Mouse (Mus musculus) naive thymus-derived CD4-positive, alpha-beta T cell, adult 2 months (primary cell): ENCODE data around the gene Slc12a3.

Source experiments
- DNase-seq: peaks from one replicate; pipeline ENCODE4 v3.0.0-alpha.2; 2011; ENCODE audit warnings: low read depth

The Slc12a3 gene

DNA sequence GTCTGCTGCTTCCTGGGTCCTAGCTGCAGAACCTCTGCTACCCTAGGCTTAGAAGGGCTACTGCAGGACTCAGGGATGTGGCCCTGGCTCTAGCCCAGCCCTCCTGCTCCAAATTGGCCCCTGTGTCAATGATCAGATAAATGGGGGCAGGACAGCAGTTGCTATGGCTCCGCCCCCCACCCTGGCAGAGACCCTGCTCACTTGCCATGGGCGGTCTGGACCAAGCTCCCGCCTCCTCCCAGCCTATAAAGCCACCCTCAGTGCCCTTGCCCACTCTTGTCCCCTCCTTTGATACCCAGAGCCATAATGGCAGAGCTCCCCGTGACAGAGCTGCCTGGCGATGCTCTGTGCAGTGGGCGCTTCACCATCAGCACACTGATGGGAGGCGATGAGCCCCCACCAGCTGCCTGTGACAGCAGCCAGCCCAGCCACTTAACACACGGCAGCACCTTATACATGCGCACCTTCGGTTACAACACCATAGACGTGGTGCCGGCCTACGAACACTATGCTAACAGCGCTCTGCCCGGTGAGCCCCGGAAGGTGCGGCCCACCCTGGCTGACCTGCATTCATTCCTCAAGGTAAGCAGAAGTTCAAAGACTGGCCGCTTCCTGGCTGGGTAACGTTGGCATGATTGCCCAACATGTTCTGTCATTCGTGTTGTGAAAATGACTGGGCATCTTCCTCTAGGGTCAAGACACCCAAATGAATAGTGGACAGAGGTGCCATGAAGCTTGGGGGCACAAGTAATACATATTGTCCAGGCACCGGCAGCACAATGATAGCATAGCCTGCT is at the start of gene Slc12a3:
Gene Slc12a3 (plus strand): TSS at position 270 of the 797 bp plus-strand sequence.
- no peak for DNase-seq

DNA sequence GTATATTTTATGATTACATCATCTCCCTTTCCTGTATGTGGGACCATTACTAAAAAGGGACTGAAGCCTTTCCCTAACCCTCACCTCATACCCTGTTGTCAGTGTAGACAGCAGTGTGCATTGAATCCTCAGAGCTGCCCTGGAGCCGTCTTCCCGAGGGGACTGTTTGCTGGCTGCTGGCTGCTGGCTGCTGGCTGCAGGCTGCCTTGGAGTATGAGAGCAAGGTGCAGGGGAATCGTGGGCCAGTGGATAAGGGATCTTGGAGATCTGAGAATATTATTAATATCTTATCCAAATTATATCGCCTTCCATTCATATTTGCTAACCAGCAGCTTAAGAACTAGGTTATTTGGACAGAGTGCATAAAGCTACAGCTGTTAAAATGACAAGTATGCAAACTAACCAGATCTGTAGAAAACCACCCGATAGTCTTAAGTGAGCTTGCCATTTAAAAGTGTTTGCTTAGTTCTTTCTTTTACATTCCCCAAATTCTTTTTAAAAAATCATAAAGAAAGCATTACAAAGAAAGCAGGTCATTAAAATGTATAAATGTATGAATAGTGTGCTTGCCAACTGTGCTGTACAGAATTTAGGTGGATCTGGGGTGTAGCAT is 48.9 kb upstream of the Slc12a3 start:
- DNase-seq, result no peak

GRCm38 (mm10) chr8:94282453-94282985 is 46.5 kb upstream of the Slc12a3 start:
- DNase-seq, result no peak

DNA sequence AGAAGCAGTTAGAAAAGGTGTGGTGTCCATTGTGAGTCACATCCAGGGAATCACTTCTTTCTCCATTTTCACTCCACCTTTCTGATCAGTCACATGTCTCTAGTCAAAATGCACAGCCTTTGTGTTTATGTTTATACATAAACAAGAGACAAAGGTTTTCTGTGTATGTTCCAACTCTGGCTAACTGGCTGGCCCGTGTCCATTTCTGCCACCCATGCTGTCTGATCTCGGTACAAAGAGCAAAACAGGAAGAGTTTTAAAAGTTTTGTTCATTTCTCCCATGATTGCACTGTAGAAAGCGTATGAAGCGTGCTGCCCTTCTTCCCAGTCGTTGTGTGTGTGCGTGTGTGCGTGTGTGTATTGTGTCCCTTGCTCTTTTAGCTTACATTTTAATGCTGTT is 44.8 kb upstream of the Slc12a3 start:
- no peak for DNase-seq

DNA sequence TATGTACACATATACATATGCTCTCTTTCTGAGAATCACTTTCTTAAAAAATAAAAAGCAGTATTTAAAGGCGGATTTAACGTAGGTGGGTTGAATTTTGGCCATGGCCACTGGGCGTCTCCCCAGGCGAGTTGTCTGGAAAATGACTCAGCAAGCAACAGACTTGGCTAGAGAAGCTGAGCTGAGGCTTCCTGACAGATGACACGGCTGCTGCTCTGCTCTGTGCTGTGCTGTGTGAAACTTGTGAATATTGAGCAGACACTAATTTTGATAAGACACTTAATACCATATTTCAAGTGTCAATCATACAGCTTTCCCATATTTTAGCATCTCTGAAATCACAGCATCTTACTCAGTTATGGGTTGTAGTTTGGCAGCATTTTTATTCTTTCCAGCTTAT is 38.4 kb upstream of the Slc12a3 start:
- DNase-seq, result no peak

GRCm38 (mm10) chr8:94292072-94292471 is 36.9 kb upstream of the Slc12a3 start:
- DNase-seq, result no peak

- no peak for DNase-seq
Observed at GRCm38 (mm10) chr8:94292626-94293025, 36.4 kb upstream of the Slc12a3 start.

DNA sequence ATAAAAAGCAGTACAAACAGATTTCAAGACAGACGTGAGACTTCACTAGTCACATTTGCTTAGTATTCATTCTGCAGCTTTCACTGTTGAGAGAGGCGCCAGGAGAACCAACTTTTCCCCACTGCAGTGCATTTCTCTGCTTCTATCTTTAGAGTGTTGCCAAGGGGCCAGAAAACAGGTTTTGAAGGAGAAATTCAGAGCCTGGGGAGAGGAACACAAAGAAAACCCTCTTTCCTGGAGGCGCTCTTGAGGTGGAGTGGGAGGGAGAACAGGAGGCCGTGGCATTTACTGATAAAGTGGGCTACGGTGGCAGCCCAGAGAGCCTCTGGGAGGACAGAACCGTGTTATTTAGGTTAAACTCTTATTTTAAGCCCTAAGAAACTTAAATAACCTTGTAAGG is 33.3 kb upstream of the Slc12a3 start:
- DNase-seq, result no peak

DNA sequence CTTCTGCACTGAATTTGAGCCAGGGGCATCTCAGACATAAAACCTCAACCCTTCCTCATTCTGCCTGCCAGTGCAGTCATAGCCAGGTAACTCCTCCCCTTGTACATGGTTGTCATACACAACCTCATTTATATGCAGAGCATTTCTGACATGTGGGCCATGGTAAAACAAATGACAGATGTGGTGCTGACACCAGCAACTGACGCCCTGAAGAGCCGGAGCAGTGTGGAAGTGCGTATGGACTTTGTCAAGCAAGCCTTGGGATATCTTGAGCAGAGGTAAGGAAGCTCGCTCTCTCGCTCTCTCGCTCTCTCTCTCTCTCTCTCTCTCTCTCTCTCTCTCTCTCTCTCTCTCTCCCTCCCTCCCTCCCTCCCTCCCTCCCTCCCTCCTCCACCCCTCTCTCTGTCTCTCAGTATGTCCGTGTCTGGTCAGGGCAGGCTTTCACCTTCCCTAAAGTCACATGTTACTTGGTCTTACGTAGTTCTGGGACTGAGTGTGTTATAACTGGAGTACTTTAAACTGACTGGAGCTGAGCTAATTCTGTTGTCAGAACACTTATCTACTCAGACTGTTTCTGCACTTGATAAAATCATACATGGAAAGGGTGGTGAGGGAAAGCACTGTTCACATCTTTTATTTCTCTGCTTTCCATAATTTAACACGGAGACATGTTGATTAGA is 32.5 kb upstream of the Slc12a3 start:
- no peak for DNase-seq

DNA sequence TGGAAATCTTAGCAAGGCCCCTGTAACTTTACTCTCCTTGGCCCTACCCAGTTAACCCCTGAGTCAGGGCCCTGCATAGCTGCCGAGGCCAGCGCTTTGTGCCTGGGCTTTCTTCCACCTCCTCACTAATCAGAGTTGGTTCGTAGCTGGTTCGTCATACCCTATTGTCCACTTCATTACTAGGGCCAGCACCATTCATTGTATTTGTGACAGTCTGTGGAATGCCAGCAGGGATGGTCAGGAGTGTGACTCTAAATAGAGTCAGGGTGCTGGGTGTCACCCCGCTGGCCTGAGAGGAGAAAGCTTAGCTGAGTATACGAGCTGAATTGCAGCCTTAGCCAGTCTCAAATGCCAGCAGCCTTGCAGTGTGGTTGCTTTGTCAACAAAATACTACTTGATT is 31.9 kb upstream of the Slc12a3 start:
- no peak for DNase-seq

GRCm38 (mm10) chr8:94300809-94301208 is 28.2 kb upstream of the Slc12a3 start:
- no peak for DNase-seq

GRCm38 (mm10) chr8:94304412-94304811 is 24.6 kb upstream of the Slc12a3 start:
- no peak for DNase-seq

- no peak for DNase-seq
Observed at GRCm38 (mm10) chr8:94306989-94307513, 21.9 kb upstream of the Slc12a3 start.

- DNase-seq, result no peak
Observed at GRCm38 (mm10) chr8:94307652-94308051, 21.3 kb upstream of the Slc12a3 start.

- no peak for DNase-seq
Observed at GRCm38 (mm10) chr8:94314069-94314468, 14.9 kb upstream of the Slc12a3 start.

GRCm38 (mm10) chr8:94317249-94317648 is 11.8 kb upstream of the Slc12a3 start:
- DNase-seq, result no peak

- DNase-seq, result no peak
Observed at GRCm38 (mm10) chr8:94317691-94318090, 11.3 kb upstream of the Slc12a3 start.

GRCm38 (mm10) chr8:94320036-94320435 is 9.0 kb upstream of the Slc12a3 start:
- no peak for DNase-seq

GRCm38 (mm10) chr8:94322083-94322482 is 6.9 kb upstream of the Slc12a3 start:
- no peak for DNase-seq

GRCm38 (mm10) chr8:94323041-94323440 is 6.0 kb upstream of the Slc12a3 start:
- no peak for DNase-seq

DNA sequence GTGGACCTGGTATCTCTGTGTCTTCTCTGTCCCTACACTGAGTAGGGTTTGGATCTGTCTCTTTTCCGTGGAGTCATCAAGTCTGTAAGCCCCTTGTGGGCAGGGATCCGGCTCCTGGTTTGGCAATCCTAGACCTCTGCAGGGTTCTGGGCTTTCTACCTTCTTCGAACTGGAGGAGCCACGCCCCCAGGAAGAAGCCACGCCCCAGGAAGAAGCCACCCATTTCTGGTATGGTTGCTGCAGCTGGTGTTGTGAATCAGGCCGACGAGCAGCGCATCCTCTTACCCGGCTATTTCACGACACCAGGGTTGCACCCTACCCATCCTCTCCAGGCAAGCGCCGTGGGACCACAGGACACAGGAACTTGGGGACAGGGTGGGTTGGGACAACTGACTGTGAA is 4.9 kb upstream of the Slc12a3 start:
- DNase-seq, result peak; percentile 43

- DNase-seq, result no peak
Observed at GRCm38 (mm10) chr8:94326016-94326415, 3.0 kb upstream of the Slc12a3 start.

GRCm38 (mm10) chr8:94330733-94331132 is 1.7 kb downstream of the Slc12a3 start:
- peak; percentile 89 for DNase-seq
